Mouse (Mus musculus): ENCODE measurements around the gene Tvp23b. TPM values are rescaled to one million over a fixed set of nuclear protein-coding genes. Genes with fewer than 3 reads are reported as not detected.

Gene Tvp23b
- polyA plus RNA-seq, 1 experiment from 2014 or later: 48.4 TPM

DNA sequence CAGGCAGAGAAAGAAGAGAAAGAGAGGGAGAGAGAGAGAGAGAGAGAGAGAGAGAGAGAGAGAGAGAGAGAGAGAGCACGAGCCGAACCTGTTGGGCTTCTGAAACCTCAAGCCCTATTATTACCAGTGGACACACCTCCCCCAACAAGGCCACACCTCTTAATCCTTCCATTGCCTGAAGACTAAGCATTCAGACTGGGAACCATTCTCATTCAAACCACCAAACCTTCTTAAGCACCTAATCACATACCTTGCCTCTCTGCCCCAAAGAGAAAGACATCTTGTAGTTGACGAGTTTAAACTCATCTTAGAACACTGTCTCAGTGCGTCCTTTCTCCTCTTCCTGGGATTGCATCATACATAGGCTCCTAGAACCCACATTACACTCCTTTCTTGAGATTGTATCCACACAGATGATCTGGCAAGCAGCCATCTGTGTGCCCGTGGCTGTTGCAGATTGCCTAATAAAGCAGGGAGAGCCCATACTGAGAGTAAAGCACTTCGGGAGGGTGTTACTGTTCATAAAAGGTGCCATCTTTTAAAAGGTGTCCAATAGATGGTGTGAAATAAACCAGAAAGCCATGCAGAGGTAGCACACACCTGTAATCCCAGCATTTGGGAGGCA is 24.7 kb downstream of the Tvp23b start:
- no peak for ATAC-seq
- H3K4me3 ChIP-seq: no peak overlapping the region
- no peaks in the 10 kb centered on the region for H3K9me3 ChIP-seq (replicated peaks)
- H3K27me3 ChIP-seq: no peaks in the 10 kb centered on the region
- WGBS: 47% methylated on average over 4 of the region's 6 CpGs
- no peaks in the 10 kb centered on the region for H3K4me1 ChIP-seq
- H3K9ac ChIP-seq: no peak overlapping the region
- no peaks in the 10 kb centered on the region for H3K36me3 ChIP-seq (ENCODE audit: poor library complexity, severe bottlenecking)
- H3K27ac ChIP-seq: no peak overlapping the region
- no peak overlapping the region for H3K4me2 ChIP-seq

DNA sequence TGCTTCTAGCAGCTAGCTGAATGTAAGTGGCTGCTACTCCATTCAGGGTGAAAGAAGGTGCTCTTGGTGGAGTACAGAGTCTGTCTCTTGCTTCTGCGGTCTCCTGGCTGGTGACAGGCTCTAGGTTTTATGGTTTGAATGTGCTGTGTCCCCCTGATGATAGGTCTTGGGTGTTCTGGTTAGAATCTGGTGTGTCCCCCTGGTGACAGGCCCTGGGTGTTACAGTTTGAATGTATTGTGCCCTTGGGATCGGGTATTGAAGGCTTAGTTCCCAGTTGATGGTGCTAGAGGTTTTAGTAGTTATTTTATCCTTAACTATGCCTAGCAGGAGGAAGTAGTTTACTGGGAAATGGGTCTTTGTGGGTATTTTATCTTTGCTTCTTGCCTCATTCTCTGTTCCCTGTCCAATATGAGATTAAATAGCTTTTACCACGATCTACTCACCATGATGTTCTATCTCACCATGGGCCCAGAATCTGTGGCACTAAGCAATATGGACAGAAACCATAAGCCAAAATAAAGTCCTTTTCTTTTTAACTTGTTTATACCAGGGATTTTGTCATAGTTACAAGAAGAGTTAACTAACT is 30.6 kb downstream of the Tvp23b start:
- H3K36me3 ChIP-seq (ENCODE audit: poor library complexity, severe bottlenecking): no peaks in the 10 kb centered on the region
- peaks cover 5% of the 10 kb centered on the region for H3K4me1 ChIP-seq
- WGBS: 77% methylated on average over 3 of the region's 3 CpGs
- no peaks in the 10 kb centered on the region for H3K27me3 ChIP-seq
- no peak for ATAC-seq
- no peaks in the 10 kb centered on the region for H3K9me3 ChIP-seq (replicated peaks)
- no peak overlapping the region for H3K9ac ChIP-seq
- H3K27ac ChIP-seq: no peak overlapping the region
- H3K4me3 ChIP-seq: no peak overlapping the region
- no peak overlapping the region for H3K4me2 ChIP-seq

DNA sequence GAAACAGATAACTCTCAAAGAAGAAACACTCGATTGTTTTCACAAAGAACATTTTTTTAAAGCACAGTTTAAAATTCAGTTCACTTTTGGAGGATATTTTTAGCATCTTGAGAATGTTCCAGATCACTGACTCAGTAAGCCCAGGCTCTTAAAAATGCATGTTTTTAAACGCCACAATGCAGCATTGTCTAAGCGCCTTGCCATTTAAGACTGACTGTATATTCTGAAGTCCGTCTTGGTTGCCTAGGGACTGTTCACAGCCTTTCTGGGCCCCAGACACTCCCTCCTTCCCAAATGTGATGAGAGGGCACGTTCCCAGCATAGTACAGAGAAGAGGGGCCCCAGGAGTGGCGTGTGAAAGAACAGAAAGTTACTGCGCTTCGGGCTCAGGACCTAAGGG is 32.1 kb downstream of the Tvp23b start:
- no peaks in the 10 kb centered on the region for H3K27me3 ChIP-seq
- WGBS: 38% methylated on average over 8 of the region's 8 CpGs
- H3K27ac ChIP-seq: no peak overlapping the region
- peaks cover 5% of the 10 kb centered on the region for H3K4me1 ChIP-seq
- H3K4me2 ChIP-seq: no peak overlapping the region
- H3K9me3 ChIP-seq (replicated peaks): no peaks in the 10 kb centered on the region
- H3K36me3 ChIP-seq (ENCODE audit: poor library complexity, severe bottlenecking): no peaks in the 10 kb centered on the region
- no peak overlapping the region for H3K4me3 ChIP-seq
- H3K9ac ChIP-seq: no peak overlapping the region
- ATAC-seq: no peak

DNA sequence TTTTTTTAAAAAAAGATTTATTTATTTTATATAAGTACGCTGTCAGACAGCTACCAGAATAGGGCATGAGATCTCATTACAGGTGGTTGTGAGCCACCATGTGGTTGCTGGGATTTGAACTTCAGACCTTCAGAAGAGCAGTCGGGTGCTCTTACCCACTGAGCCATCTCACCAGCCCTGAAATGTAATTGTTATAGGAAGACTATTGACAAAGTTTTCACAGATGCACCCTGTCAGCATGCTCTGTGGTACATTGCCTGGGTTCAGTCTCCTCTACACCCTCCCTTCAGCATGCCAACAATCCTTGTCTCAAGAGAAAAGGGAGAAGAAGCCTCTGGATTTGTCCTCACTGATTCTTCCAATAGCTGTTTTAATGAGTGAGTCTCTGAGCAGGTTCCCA is 33.9 kb downstream of the Tvp23b start:
- no peaks in the 10 kb centered on the region for H3K9me3 ChIP-seq (replicated peaks)
- 96% methylated on average over 2 of the region's 2 CpGs for WGBS
- H3K9ac ChIP-seq: no peak overlapping the region
- H3K4me1 ChIP-seq: peaks cover 10% of the 10 kb centered on the region
- no peak overlapping the region for H3K4me2 ChIP-seq
- no peaks in the 10 kb centered on the region for H3K36me3 ChIP-seq (ENCODE audit: poor library complexity, severe bottlenecking)
- H3K4me3 ChIP-seq: no peak overlapping the region
- no peak for ATAC-seq
- H3K27me3 ChIP-seq: no peaks in the 10 kb centered on the region
- H3K27ac ChIP-seq: no peak overlapping the region

DNA sequence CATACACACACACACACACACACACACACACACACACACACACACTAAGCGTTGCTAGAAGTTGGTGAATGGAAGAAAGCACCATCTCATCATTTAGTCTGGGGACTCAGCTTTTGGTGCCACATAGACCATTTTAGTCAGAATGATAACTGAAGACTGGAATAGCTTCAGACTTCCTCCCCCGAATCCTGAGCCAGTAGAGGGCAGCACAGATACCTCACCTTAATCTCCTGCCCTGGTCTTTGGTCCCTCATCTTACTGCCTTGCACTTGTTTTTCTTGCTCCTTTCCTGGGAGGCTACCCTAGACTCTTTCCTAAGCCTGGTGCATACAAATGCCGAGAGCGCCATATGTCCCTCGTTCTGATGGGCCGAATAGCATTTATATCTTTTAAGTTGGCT is 35.3 kb downstream of the Tvp23b start:
- H3K4me2 ChIP-seq: no peak overlapping the region
- H3K27ac ChIP-seq: no peak overlapping the region
- H3K4me3 ChIP-seq: no peak overlapping the region
- peaks cover 10% of the 10 kb centered on the region for H3K4me1 ChIP-seq
- H3K36me3 ChIP-seq (ENCODE audit: poor library complexity, severe bottlenecking): no peaks in the 10 kb centered on the region
- 64% methylated on average over 6 of the region's 6 CpGs for WGBS
- no peak for ATAC-seq
- no peak overlapping the region for H3K9ac ChIP-seq
- no peaks in the 10 kb centered on the region; the same call in 1 of the 2 replicates for H3K9me3 ChIP-seq (replicated peaks)
- H3K27me3 ChIP-seq: no peaks in the 10 kb centered on the region

DNA sequence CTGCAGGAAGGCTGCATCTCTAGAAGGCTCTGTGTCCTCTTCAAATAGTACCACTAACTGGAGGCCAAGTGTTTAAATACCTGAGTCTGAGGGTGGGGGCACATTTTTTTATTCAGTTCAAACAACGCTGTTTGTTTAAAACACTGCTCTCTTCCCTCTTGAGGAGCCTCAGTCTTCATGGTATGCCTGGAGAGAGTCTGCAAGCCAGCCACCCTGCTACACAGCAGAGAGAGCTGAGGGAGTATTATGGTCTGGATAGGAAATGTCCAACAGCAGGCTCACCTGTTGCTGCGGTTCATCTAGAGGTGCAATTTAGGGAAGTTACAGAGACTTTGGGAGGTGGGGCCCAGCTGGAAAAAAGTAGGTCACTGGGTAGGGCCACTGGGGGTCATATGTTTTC is 36.2 kb downstream of the Tvp23b start:
- H3K9ac ChIP-seq: no peak overlapping the region
- no peak overlapping the region for H3K4me3 ChIP-seq
- H3K4me1 ChIP-seq: peaks cover 10% of the 10 kb centered on the region
- H3K36me3 ChIP-seq (ENCODE audit: poor library complexity, severe bottlenecking): no peaks in the 10 kb centered on the region
- ATAC-seq: no peak
- WGBS: 94% methylated on average over 2 of the region's 2 CpGs
- no peaks in the 10 kb centered on the region; the same call in 1 of the 2 replicates for H3K9me3 ChIP-seq (replicated peaks)
- H3K27me3 ChIP-seq: no peaks in the 10 kb centered on the region
- no peak overlapping the region for H3K27ac ChIP-seq
- no peak overlapping the region for H3K4me2 ChIP-seq

DNA sequence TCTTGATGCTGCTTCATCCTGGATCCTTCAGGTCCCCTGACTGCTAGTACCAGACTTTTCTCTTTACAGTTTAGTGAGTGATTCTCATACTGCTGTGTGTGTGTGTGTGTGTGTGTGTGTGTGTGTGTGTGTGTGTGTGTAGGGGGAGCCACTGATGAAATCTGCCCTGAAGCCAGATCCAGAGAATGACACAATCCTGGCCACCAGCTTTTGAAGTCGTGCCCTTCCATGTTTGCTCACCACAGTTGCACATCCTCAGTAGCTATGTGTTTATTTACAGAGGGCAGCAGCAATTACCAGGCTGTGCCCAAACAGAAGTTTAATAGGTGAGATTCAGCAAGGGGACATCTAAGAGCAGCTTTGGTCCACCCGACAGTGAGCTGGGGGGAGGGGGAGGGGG is 37.5 kb downstream of the Tvp23b start:
- Histone ChIP-seq H3K4me2 (no peak overlapping the region), H3K9ac (no peak overlapping the region), H3K27me3 (no peaks in the 10 kb centered on the region), H3K4me1 (peaks cover 5% of the 10 kb centered on the region; the same call in 1 of the 2 replicates), H3K4me3 (no peak overlapping the region), H3K9me3 (replicated peaks) (no peaks in the 10 kb centered on the region; the same call in 1 of the 2 replicates), H3K36me3 (ENCODE audit: poor library complexity, severe bottlenecking) (no peaks in the 10 kb centered on the region), H3K27ac (no peak overlapping the region)
- WGBS: 47% methylated on average over 2 of the region's 2 CpGs
- ATAC-seq: no peak

DNA sequence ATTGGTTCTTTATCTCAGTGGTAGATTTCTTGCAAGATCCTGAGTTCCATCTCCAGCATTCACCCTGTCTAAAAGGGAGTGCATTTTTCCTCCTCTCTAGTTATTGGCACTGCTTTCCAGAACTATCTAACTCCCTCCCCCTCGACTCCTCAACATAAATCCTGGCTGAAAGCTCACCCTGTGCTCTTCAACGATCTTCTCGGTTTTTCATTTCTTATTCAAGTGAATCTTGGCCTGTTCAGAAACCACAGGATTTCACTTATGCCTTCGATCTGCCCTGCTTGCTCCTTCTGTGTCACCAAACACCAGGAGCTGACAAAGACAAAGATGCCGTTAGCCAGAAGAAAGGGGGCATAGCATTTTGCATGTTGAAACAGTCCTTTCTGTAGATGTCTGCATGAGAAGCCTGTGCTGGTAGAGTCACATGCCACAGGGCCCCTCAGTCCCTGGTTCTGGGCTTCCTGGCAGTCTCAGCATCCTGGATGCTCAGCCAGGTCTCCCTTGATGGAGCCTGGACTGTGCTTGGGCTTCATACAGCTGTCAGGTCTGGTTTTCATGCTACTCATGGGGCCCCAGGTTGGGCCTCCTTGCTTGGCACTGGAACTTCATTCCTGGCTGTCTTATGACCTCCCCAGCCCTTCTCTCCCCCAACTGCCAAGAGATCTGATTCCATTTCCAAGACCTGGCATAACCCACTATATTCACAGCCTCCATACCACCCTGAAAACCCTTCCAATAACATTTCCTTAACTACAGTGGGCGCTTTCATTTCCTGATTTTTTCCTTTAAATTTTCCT is 40.9 kb downstream of the Tvp23b start:
- H3K9ac ChIP-seq: no peak overlapping the region
- WGBS: 82% methylated on average over 6 of the region's 6 CpGs
- H3K36me3 ChIP-seq (ENCODE audit: poor library complexity, severe bottlenecking): no peaks in the 10 kb centered on the region
- H3K27me3 ChIP-seq: no peaks in the 10 kb centered on the region; the same call in 1 of the 2 replicates
- no peak for ATAC-seq
- H3K4me1 ChIP-seq: peaks cover 4% of the 10 kb centered on the region; the same call in 1 of the 2 replicates
- H3K27ac ChIP-seq: no peak overlapping the region
- no peak overlapping the region for H3K4me3 ChIP-seq
- peak overlapping the region; percentile 44 for H3K4me2 ChIP-seq
- no peaks in the 10 kb centered on the region; the same call in 1 of the 2 replicates for H3K9me3 ChIP-seq (replicated peaks)

DNA sequence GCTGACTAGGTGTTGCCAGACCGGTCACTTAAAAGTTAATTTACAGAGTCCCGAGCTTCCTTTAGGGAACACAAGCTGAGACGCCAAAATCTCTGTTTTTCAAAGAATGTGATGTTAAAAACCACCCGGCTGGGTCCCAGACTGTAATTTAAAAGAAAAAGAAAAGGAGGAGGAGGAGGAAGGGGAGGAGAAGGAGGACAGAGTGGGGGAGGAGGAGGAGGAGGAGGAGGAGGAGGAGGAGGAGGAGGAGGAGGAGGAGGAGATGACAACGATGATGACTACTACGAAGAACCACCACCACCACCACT is 41.4 kb downstream of the Tvp23b start:
- Histone ChIP-seq H3K27me3 (no peaks in the 10 kb centered on the region; the same call in 1 of the 2 replicates), H3K4me3 (peak overlapping the region; percentile 22), H3K4me2 (peak overlapping the region; percentile 44), H3K9me3 (replicated peaks) (no peaks in the 10 kb centered on the region; the same call in 1 of the 2 replicates), H3K4me1 (peaks cover 4% of the 10 kb centered on the region; the same call in 1 of the 2 replicates), H3K9ac (no peak overlapping the region), H3K27ac (no peak overlapping the region), H3K36me3 (ENCODE audit: poor library complexity, severe bottlenecking) (no peaks in the 10 kb centered on the region)
- 27% methylated on average over 6 of the region's 6 CpGs for WGBS
- ATAC-seq: no peak

DNA sequence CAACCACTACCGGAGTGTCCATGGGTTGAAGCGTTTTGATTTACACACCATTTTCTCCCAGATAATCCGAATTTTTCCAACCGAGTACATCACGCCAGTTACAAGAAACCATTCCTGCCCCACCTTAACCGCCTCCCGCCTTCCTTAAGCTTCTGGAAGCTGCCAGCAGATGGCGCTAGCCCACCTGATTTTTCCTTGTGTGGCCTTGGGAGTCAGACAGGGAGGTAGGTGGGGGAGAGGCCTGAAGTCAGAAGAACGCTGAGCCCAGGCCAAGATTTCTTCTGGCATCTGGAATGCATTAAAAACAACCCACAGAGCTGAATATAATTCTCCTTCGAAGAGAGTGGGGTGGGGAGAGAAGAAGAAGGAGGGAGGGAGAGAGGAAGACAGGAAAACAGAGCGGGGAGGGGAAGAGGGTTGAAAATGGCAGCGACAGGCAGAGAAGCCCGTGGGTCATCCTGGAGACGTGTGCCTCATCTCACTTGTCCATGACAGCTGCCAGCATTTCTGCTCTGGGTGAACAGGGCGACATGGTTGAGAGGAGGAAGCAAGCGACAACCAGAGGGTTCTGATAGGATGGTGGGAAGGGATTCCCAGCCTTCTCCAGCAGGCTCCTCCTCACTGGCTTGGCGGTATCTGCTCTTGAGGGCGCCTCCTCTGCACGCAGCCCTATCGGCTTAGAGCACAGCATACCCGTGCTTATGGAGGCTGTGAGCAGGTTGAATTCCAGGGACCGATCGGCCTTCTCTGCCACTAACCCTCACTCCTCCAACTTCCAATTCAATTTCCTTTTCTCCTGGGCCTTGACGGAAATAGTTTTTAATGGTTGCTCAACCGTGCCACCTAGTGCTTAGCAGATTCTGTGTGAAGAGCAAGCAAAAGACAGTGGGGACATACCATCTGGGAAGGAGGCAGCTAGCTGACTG is 42.1 kb downstream of the Tvp23b start:
- peak overlapping the region; percentile 44 for H3K4me2 ChIP-seq
- peak overlapping the region; percentile 22 for H3K4me3 ChIP-seq
- H3K4me1 ChIP-seq: peaks cover 4% of the 10 kb centered on the region; the same call in 1 of the 2 replicates
- no peaks in the 10 kb centered on the region; the same call in 1 of the 2 replicates for H3K9me3 ChIP-seq (replicated peaks)
- WGBS: 31% methylated on average over 25 of the region's 25 CpGs
- no peaks in the 10 kb centered on the region; the same call in 1 of the 2 replicates for H3K27me3 ChIP-seq
- H3K36me3 ChIP-seq (ENCODE audit: poor library complexity, severe bottlenecking): no peaks in the 10 kb centered on the region
- H3K27ac ChIP-seq: no peak overlapping the region
- ATAC-seq: peak; percentile 89
- H3K9ac ChIP-seq: no peak overlapping the region

DNA sequence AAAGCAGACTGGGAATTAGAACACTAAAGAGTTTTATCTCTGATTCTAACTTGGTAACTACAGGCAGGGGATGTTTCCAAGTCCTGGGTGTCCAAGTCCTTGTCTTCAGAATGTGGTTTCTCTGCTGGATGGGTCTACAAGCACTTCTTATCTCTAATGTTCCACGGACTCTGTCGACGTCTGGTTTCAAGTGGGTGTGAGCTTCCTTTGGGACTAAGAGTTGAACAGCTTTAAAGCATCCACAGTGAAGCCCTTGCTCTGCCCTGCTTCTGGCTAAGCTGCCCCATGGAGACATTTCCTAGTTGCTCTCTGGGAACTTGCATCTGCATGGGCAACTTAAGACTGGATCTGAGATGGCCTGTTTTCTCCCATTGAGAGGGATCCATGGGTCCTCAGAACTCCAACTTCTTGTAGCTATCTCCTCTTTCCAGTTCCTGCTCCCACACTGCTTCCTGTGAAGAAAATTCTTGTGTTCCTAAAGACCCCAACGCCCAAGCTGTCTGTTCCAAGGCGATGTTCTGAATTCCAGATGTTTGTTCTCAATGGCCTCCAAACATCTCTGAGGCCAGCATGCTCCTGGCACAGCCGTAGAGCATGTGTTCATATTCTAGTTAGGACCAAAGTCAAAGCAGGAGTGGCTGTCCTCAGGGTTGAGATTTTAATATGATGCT is 45.0 kb downstream of the Tvp23b start:
- Histone ChIP-seq H3K9me3 (replicated peaks) (no peaks in the 10 kb centered on the region; the same call in 1 of the 2 replicates), H3K27me3 (no peaks in the 10 kb centered on the region; the same call in 1 of the 2 replicates), H3K27ac (no peak overlapping the region), H3K4me2 (no peak overlapping the region), H3K4me3 (no peak overlapping the region), H3K4me1 (no peaks in the 10 kb centered on the region), H3K9ac (no peak overlapping the region), H3K36me3 (ENCODE audit: poor library complexity, severe bottlenecking) (no peaks in the 10 kb centered on the region)
- no peak for ATAC-seq
- WGBS: 95% methylated on average over 6 of the region's 6 CpGs
